Mouse (Mus musculus): Measurements from ENCODE around the gene Gosr2.

DNA sequence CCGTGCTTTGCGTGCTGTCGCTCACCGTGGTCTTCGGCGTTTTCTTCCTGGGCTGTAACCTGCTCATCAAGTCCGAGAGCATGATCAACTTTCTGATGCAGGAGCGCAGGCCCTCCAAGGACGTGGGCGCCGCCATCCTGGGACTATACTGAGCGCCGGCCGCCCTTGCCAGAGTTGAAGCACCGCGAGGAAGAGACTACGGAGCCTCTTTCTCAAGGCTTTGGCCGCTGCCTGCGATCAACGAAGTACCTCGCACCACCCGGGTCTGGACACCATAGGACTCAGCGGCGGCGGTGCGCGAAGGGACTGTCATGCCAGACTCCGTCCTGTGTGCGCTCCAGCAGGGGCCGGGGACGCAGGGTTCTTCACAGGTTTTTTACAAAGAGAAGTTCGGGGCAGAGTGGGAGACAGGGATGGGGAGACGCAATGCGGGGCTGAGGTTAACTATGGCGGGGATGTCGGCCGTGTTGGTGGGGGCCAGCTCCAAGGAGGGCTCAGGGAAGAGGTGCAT, 47.7 kb downstream of the Gosr2 start:
- TF ChIP-seq CTCF (conservative IDR thresholded peaks at IDR 0.05 in 1 of 2, IDR thresholded peaks at IDR 0.05 in 1 of 2; ENCODE audit: low read depth in 2 of 2, low read length in 2 of 2) (no peak), BHLHE40 (IDR thresholded peaks at IDR 0.05; ENCODE audit: low read depth, low read length) (no peak), E2F4 (IDR thresholded peaks at IDR 0.05; ENCODE audit: insufficient replicate concordance, low read depth, low read length) (no peak), ZNF384 (IDR thresholded peaks at IDR 0.05; ENCODE audit: low read depth, low read length) (no peak), NRF1 (IDR thresholded peaks at IDR 0.05; ENCODE audit: low read depth, low read length) (no peak), USF2 (conservative IDR thresholded peaks at IDR 0.05; ENCODE audit: low read depth, low read length) (no peak), EP300 (IDR thresholded peaks at IDR 0.05; ENCODE audit: low read length) (no peak), IRF4 (IDR thresholded peaks at IDR 0.05; ENCODE audit: low read depth, low read length) (no peak), POLR2A (IDR thresholded peaks at IDR 0.05; ENCODE audit: low read depth, low read length) (no peak), TCF12 (IDR thresholded peaks at IDR 0.05; ENCODE audit: low read depth, low read length) (no peak), SIN3A (IDR thresholded peaks at IDR 0.05; ENCODE audit: low read length) (no peak), ZKSCAN1 (IDR thresholded peaks at IDR 0.05; ENCODE audit: borderline replicate concordance, low read depth, low read length) (no peak), RAD21 (IDR thresholded peaks at IDR 0.05; ENCODE audit: low read depth, low read length) (no peak)

Measured in CH12.LX (cell line).